Mouse (Mus musculus) lung, embryonic 16.5 days (tissue): ENCODE results near the gene Olfr611. TPM values are rescaled to one million over a fixed set of nuclear protein-coding genes. Genes with fewer than 3 reads are reported as not detected.
"Not testable (repeated sequence)": the region's sequence is repeated elsewhere in the genome, so short reads cannot be mapped to it uniquely, and the experiment has no call there.

Experiments
- ATAC-seq: fragments of 200-750 bp; cut with Nextera tagmentation; 2 replicates; pipeline ENCODE4 v1.8.0; 2017; ENCODE audit warnings: low read depth, mild to moderate bottlenecking, moderate library complexity
- H3K27ac ChIP-seq: fragments of 300-500 bp; sonication (generic); 2 replicates; pipeline ENCODE4 v1.5.1; 2014; ENCODE audit warnings: mild to moderate bottlenecking, control low read depth, low read length
- H3K27me3 ChIP-seq: fragments of 300-500 bp; sonication (generic); 2 replicates; pipeline ENCODE4 v1.6.1; 2014; ENCODE audit warnings: low read depth, low read length, mixed read lengths; ENCODE audit not compliant: control insufficient read depth, insufficient read depth
- H3K36me3 ChIP-seq: fragments of 300-500 bp; sonication (generic); 2 replicates; pipeline ENCODE4 v1.6.1; 2014; ENCODE audit warnings: low read length; ENCODE audit not compliant: control insufficient read depth, insufficient read depth
- H3K4me1 ChIP-seq: fragments of 300-500 bp; sonication (generic); replicated peaks from 2 replicates; pipeline ENCODE4 v1.6.1; 2014; ENCODE audit warnings: low read length, mixed read lengths; ENCODE audit not compliant: control insufficient read depth, insufficient read depth
- H3K4me2 ChIP-seq: fragments of 300-500 bp; sonication (generic); 2 replicates; pipeline ENCODE4 v1.6.1; 2014; ENCODE audit warnings: low read depth, low read length, control low read depth
- H3K4me3 ChIP-seq: fragments of 300-500 bp; sonication (generic); 2 replicates; pipeline ENCODE4 v1.5.1; 2014; ENCODE audit warnings: mild to moderate bottlenecking, low read length, control low read depth
- H3K9ac ChIP-seq: fragments of 300-500 bp; sonication (generic); 2 replicates; pipeline ENCODE4 v1.6.1; 2014; ENCODE audit warnings: low read length, control low read depth
- H3K9me3 ChIP-seq: fragments of 300-500 bp; sonication (generic); 2 replicates; pipeline ENCODE4 v1.6.1; 2016; ENCODE audit warnings: low read length; ENCODE audit not compliant: control insufficient read depth
- WGBS: fragments of 180-500 bp; shearing (Covaris S2); extraction: QIAGEN DNeasy Blood & Tissue Kit; methylation state at CpG from one replicate; pipeline ENCODE4 v1.1.7; 2014; 5-methylcytosine and 5-hydroxymethylcytosine counted together
- polyA plus RNA-seq: library from polyadenylated mRNA; unstranded; fragments of >200 nt; fragmentation: Nextera tagmentation; extraction: Ambion mirVana; gene quantifications from 2 replicates; pipeline ENCODE4 v1.2.1, GENCODE M21; 2015

The Olfr611 gene
- polyA plus RNA-seq: not detected in 2 replicates

GRCm38 (mm10) chr7:103520746-103521145 lies at the start of gene Olfr611:
TSS of gene Olfr611 (minus strand) at chr7:103520846.
- H3K9me3 ChIP-seq, H3K4me3 ChIP-seq, H3K4me1 ChIP-seq, ATAC-seq, H3K36me3 ChIP-seq, H3K27ac ChIP-seq, H3K27me3 ChIP-seq, H3K4me2 ChIP-seq, H3K9ac ChIP-seq: not testable (repeated sequence)
- 57% methylated on average over 1 of the region's 1 CpGs for WGBS

DNA sequence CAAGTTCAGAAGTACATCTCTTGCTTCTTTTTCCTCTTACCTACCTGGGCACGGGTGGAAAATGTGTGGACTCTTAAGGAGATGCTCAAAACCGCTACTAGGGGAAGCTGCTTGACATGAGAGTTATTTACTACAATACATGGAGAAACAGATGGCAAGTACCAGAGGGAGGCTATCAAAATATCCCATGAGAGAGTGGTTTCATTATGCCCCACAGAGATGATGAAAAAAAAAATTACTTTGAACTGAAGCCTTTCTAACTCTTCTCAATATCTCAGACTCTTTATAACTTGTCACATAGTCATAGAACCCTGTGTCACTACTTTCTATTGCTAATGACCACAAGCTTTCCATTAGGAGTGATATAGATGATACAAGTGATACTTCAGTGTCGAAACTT lies 48.4 kb upstream of the Olfr611 start, which contains the start of gene Olfr616:
Gene Olfr616 (minus strand): TSS at position 101 of the 400 bp plus-strand sequence.
- 72% methylated on average over 3 of the region's 3 CpGs for WGBS
- no peak for ATAC-seq
- no peaks in the 10 kb centered on the region for H3K4me1 ChIP-seq

GRCm38 (mm10) chr7:103555779-103556178 lies 35.1 kb upstream of the Olfr611 start, which contains the start of gene Olfr615:
TSS of gene Olfr615 (plus strand) at chr7:103556079.
- Histone ChIP-seq H3K36me3 (no peaks in the 10 kb centered on the region), H3K4me3 (no peak within 1 kb of the TSS), H3K27ac (no peak within 1 kb of the TSS), H3K9ac (no peak within 1 kb of the TSS), H3K4me2 (no peak within 1 kb of the TSS), H3K4me1 (no peaks in the 10 kb centered on the region), H3K27me3 (no peaks in the 10 kb centered on the region), H3K9me3 (no peaks in the 10 kb centered on the region)
- ATAC-seq: no peak
- 72% methylated on average over 2 of the region's 2 CpGs for WGBS

More for the DNA sequence above, 48.4 kb upstream of the Olfr611 start, which contains the start of gene Olfr616:
- H3K9me3 ChIP-seq: no peaks in the 10 kb centered on the region
- no peaks in the 10 kb centered on the region for H3K36me3 ChIP-seq
- H3K27me3 ChIP-seq: no peaks in the 10 kb centered on the region
- no peak within 1 kb of the TSS for H3K4me2 ChIP-seq
- no peak within 1 kb of the TSS for H3K27ac ChIP-seq
- no peak within 1 kb of the TSS for H3K4me3 ChIP-seq
- no peak within 1 kb of the TSS for H3K9ac ChIP-seq

DNA sequence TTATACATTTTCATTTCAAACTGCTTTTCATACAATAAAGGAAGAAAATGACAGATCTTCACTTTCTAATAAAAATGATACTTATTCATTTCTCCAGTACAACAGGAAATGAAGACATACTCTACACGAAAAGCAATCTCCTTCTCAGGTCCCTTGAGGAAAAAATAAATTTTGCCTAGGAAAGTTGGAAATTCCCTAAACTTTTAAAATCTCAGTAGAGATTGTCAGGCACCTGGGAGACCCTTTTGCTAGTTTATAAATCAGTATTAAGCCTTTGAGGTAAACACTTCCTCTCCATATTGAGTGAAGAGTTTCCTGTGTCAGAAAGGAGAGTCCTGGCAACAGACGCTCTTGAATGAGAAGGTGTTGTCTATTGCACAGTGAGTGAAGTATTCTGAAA lies 27.1 kb upstream of the Olfr611 start, which contains the start of gene Olfr613:
Gene Olfr613 (plus strand): TSS at position 301 of the 400 bp plus-strand sequence.
- H3K9me3 ChIP-seq: no peaks in the 10 kb centered on the region
- no peaks in the 10 kb centered on the region for H3K27me3 ChIP-seq
- no peaks in the 10 kb centered on the region for H3K4me1 ChIP-seq
- H3K9ac ChIP-seq: no peak within 1 kb of the TSS
- 57% methylated on average over 2 of the region's 2 CpGs for WGBS
- no peak within 1 kb of the TSS for H3K4me2 ChIP-seq
- H3K27ac ChIP-seq: no peak within 1 kb of the TSS
- H3K4me3 ChIP-seq: no peak within 1 kb of the TSS
- no peak for ATAC-seq
- H3K36me3 ChIP-seq: no peaks in the 10 kb centered on the region

DNA sequence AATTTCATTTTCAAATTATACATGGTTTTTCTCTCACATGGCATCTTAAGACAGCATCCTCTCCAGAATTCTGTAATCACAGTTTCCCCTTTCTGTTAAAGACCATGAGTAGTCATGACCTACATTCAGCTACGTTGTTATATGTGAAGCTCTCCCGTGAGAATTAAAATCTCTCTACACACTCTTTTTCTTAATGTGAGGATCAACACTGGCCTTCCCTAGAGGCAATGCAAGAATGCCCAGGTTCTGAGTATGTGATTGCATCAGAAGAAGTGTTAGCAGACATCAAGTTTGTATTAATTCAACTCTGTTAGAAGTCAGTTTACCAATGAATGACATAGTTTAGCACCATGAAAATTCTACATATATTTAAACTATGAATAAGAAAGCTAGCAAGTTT lies 22.0 kb upstream of the Olfr611 start, which contains the start of gene Olfr612:
Gene Olfr612 (minus strand): TSS at position 101 of the 400 bp plus-strand sequence.
- 88% methylated on average over 2 of the region's 2 CpGs for WGBS
- not testable (repeated sequence) for H3K9me3 ChIP-seq, H3K9ac ChIP-seq, H3K4me3 ChIP-seq, H3K4me1 ChIP-seq, H3K4me2 ChIP-seq, H3K27ac ChIP-seq, H3K27me3 ChIP-seq, H3K36me3 ChIP-seq, ATAC-seq

- Histone ChIP-seq H3K36me3 (no peaks in the 10 kb centered on the region), H3K9me3 (no peaks in the 10 kb centered on the region), H3K4me1 (no peaks in the 10 kb centered on the region), H3K9ac (no peak within 1 kb of the TSS), H3K4me2 (no peak within 1 kb of the TSS), H3K27ac (no peak within 1 kb of the TSS), H3K27me3 (no peaks in the 10 kb centered on the region), H3K4me3 (no peak within 1 kb of the TSS)
- no peak for ATAC-seq
- WGBS: 81% methylated on average over 2 of the region's 2 CpGs
These were observed 8.6 kb downstream of the Olfr611 start, which contains the start of gene Olfr610 for GRCm38 (mm10) chr7:103512022-103512421. TSS of gene Olfr610 (minus strand) at chr7:103512122.

DNA sequence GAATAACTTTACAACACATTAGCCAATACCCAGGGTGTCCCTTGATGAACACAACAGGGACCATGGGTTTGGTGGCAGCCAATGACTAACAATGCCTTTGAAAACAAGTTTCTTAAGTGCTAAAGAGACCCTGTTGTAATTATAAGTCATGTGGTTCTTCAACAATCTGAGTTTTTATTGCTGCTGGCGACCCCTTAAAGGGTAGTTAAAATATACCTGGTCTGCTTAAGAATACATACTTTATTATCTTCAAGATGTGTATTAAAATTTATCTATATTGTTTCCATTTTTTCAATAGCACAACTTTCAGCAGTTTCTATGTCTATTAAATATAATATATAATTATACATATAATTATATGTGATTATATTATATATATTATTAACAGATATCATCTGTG lies 22.7 kb downstream of the Olfr611 start, which contains the start of gene Olfr609:
Gene Olfr609 (minus strand): TSS at position 101 of the 400 bp plus-strand sequence.
- ATAC-seq: no peak
- Histone ChIP-seq H3K27ac (no peak within 1 kb of the TSS), H3K36me3 (no peaks in the 10 kb centered on the region), H3K9ac (no peak within 1 kb of the TSS), H3K4me3 (no peak within 1 kb of the TSS), H3K4me1 (no peaks in the 10 kb centered on the region), H3K27me3 (no peaks in the 10 kb centered on the region), H3K4me2 (no peak within 1 kb of the TSS), H3K9me3 (no peaks in the 10 kb centered on the region)
- WGBS: 47% methylated on average over 1 of the region's 1 CpGs

DNA sequence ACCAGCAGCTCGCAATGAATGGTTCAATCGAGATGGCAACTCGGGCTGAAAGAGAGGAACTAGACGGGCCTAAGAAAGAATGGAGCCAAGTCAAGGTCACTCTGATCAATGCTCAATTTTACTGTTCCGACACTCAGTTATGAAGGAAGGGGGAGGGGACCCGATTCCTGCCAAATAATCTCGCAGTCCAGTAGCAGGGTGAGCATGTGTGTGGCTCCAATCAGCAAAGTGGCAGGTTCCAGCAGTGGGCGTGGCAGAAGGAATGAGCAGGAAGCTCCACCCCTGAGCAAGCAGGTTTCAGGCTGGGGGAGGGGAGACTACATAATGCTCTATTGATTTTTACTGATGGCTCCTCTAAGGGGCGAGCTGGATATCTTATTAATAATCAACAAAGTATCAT lies 43.5 kb downstream of the Olfr611 start:
- H3K36me3 ChIP-seq, H3K4me3 ChIP-seq, H3K27ac ChIP-seq, H3K27me3 ChIP-seq, ATAC-seq, H3K9me3 ChIP-seq, H3K4me1 ChIP-seq, H3K9ac ChIP-seq, H3K4me2 ChIP-seq: not testable (repeated sequence)
- WGBS: 84% methylated on average over 9 of the region's 9 CpGs

- ATAC-seq: no peak
- H3K27ac ChIP-seq: no peak within 1 kb of the TSS
These were observed 51.1 kb downstream of the Olfr611 start, which contains the start of gene Olfr608 for GRCm38 (mm10) chr7:103469577-103469976. TSS of gene Olfr608 (plus strand) at chr7:103469877.

More at GRCm38 (mm10) chr7:103469577-103469976, 51.1 kb downstream of the Olfr611 start, which contains the start of gene Olfr608:
- no peaks in the 10 kb centered on the region for H3K4me1 ChIP-seq
- H3K4me3 ChIP-seq: no peak within 1 kb of the TSS
- H3K9ac ChIP-seq: no peak within 1 kb of the TSS
- H3K27me3 ChIP-seq: no peaks in the 10 kb centered on the region
- H3K36me3 ChIP-seq: no peaks in the 10 kb centered on the region
- no peaks in the 10 kb centered on the region for H3K9me3 ChIP-seq
- H3K4me2 ChIP-seq: no peak within 1 kb of the TSS
